Mouse (Mus musculus) stomach, embryonic 15.5 days (tissue): ENCODE results near the gene Krt32. TPM values are rescaled to one million over a fixed set of nuclear protein-coding genes. Genes with fewer than 3 reads are reported as not detected.

Experiments used
- ATAC-seq: fragments of 200-750 bp; cut with Nextera tagmentation; 2 replicates; pipeline ENCODE4 v1.8.0; 2017; ENCODE audit warnings: low read depth, moderate number of reproducible peaks, moderate TSS enrichment; ENCODE audit not compliant: insufficient read depth, low FRiP score
- H3K27ac ChIP-seq: fragments of 300-500 bp; sonication (generic); 2 replicates; pipeline ENCODE4 v1.5.1; 2015; ENCODE audit warnings: mild to moderate bottlenecking, inconsistent platforms
- H3K27me3 ChIP-seq: fragments of 300-500 bp; sonication (generic); replicated peaks from 2 replicates; pipeline ENCODE4 v1.6.1; 2015; ENCODE audit warnings: inconsistent platforms
- H3K36me3 ChIP-seq: fragments of 300-500 bp; sonication (generic); 2 replicates; pipeline ENCODE4 v1.6.1; 2015; ENCODE audit warnings: inconsistent platforms
- H3K4me1 ChIP-seq: fragments of 300-500 bp; sonication (generic); 2 replicates; pipeline ENCODE4 v1.6.1; 2015; ENCODE audit warnings: inconsistent platforms
- H3K4me2 ChIP-seq: fragments of 300-500 bp; sonication (generic); 2 replicates; pipeline ENCODE4 v1.6.1; 2015; ENCODE audit warnings: mild to moderate bottlenecking, inconsistent platforms
- H3K4me3 ChIP-seq: fragments of 300-500 bp; sonication (generic); replicated peaks from 2 replicates; pipeline ENCODE4 v1.5.1; 2015; ENCODE audit warnings: inconsistent platforms
- H3K9ac ChIP-seq: fragments of 300-500 bp; sonication (generic); 2 replicates; pipeline ENCODE4 v1.6.1; 2015; ENCODE audit warnings: inconsistent platforms
- H3K9me3 ChIP-seq: fragments of 300-500 bp; sonication (generic); 2 replicates; pipeline ENCODE4 v1.6.1; 2016; ENCODE audit warnings: inconsistent platforms
- WGBS: fragments of 180-500 bp; shearing (Covaris S2); methylation state at CpG from one replicate; pipeline ENCODE4 v1.1.7; 2015; 5-methylcytosine and 5-hydroxymethylcytosine counted together
- polyA plus RNA-seq: library from polyadenylated mRNA; unstranded; fragments of >200 nt; fragmentation: Nextera tagmentation; extraction: Ambion mirVana; gene quantifications from 2 replicates; pipeline ENCODE4 v1.2.1, GENCODE M21; 2015

Gene Krt32
- not detected in 2 replicates for polyA plus RNA-seq

DNA sequence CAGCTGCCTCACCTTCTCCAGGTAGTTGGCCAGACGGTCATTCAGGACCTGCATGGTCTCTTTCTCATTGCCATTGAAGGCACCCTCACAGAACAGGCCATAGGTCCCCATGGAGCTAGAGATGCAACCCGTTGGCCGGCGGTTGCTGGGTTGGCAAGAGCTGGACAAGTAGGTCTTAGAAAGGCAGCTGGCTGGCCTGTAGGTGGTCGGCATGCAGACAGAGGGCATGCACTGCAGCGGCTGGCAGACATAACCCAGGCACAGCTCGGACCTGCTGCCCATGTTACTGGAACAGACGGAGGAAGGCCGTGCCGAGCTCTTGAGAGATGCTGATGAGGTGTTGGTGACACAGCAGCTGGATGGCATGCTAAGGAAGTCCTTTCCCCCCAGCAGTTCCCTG lies at the start of gene Krt32:
Krt32 (minus strand) TSS at position 366 of the 400 bp plus-strand sequence.
- Histone ChIP-seq H3K9ac (no peak within 1 kb of the TSS), H3K4me1 (no peaks in the 10 kb centered on the region), H3K4me3 (no peak within 1 kb of the TSS), H3K27me3 (no peaks in the 10 kb centered on the region), H3K9me3 (no peaks in the 10 kb centered on the region), H3K36me3 (no peaks in the 10 kb centered on the region), H3K4me2 (no peak within 1 kb of the TSS), H3K27ac (no peak within 1 kb of the TSS)
- ATAC-seq = no peak
- WGBS = 88% methylated on average over 10 of the region's 10 CpGs

GRCm38 (mm10) chr11:100137693-100138092 lies 49.7 kb upstream of the Krt32 start:
- WGBS = 38% methylated on average over 5 of the region's 5 CpGs
- no peak overlapping the region for H3K9ac ChIP-seq
- H3K27me3 ChIP-seq = no peaks in the 10 kb centered on the region
- H3K36me3 ChIP-seq = no peaks in the 10 kb centered on the region
- ATAC-seq = no peak
- no peak overlapping the region for H3K4me3 ChIP-seq
- H3K27ac ChIP-seq = peak overlapping the region; percentile 54
- no peak overlapping the region for H3K4me2 ChIP-seq
- H3K4me1 ChIP-seq = 0 out of 2 replicates have a peak, but pooled peaks cover 4% of the 10 kb centered on the region
- H3K9me3 ChIP-seq = no peaks in the 10 kb centered on the region

GRCm38 (mm10) chr11:100136559-100136958 lies 48.5 kb upstream of the Krt32 start:
- Histone ChIP-seq H3K4me1 (0 out of 2 replicates have a peak, but pooled peaks cover 4% of the 10 kb centered on the region), H3K36me3 (no peaks in the 10 kb centered on the region), H3K9ac (no peak overlapping the region), H3K9me3 (no peaks in the 10 kb centered on the region), H3K27ac (peak overlapping the region; percentile 64; the same call in 1 of the 2 replicates), H3K4me2 (no peak overlapping the region), H3K27me3 (no peaks in the 10 kb centered on the region), H3K4me3 (no peak overlapping the region)
- 0 out of 2 replicates have a peak, but pooled peaks have one; percentile 4 for ATAC-seq
- WGBS = 14% methylated on average over 5 of the region's 5 CpGs

- Histone ChIP-seq H3K27ac (peak within 1 kb of the TSS; percentile 64; the same call in 1 of the 2 replicates), H3K4me3 (peak within 1 kb of the TSS; percentile 20), H3K9ac (no peak within 1 kb of the TSS), H3K36me3 (no peaks in the 10 kb centered on the region), H3K4me2 (no peak within 1 kb of the TSS), H3K9me3 (no peaks in the 10 kb centered on the region), H3K4me1 (0 out of 2 replicates have a peak, but pooled peaks cover 4% of the 10 kb centered on the region), H3K27me3 (no peaks in the 10 kb centered on the region)
- no peak for ATAC-seq
- 37% methylated on average over 7 of the region's 7 CpGs for WGBS
Observed at GRCm38 (mm10) chr11:100135731-100136130, 47.7 kb upstream of the Krt32 start, which contains the start of gene Krt15. Gene Krt15 (minus strand): TSS chr11:100135928.

DNA sequence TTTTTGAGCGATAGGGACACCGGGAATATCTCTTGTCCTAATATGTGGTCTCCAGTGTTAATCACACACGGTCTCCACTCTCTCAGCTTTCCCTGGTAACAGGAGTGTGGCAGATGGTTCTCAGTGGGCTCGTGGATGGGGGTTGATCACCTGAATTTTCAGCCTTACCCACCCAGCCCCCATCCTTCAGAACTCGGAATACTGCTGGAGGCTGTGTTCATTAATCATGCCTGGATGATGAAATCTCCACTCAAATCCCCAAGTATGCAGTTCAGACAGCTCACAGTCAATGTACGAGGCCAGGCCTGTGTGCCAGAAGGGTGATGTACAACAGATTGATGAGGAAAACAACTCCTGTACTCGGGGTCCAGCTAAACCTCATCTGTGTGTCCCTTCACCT lies 36.9 kb upstream of the Krt32 start:
- 64% methylated on average over 7 of the region's 7 CpGs for WGBS
- Histone ChIP-seq H3K27ac (no peak overlapping the region), H3K4me2 (no peak overlapping the region), H3K36me3 (no peaks in the 10 kb centered on the region), H3K27me3 (no peaks in the 10 kb centered on the region), H3K9ac (no peak overlapping the region), H3K4me3 (no peak overlapping the region), H3K9me3 (no peaks in the 10 kb centered on the region), H3K4me1 (no peaks in the 10 kb centered on the region)
- ATAC-seq = no peak

- Histone ChIP-seq H3K4me3 (no peak within 1 kb of the TSS; the same call in 1 of the 2 replicates), H3K4me1 (no peaks in the 10 kb centered on the region), H3K27ac (no peak within 1 kb of the TSS), H3K9ac (no peak within 1 kb of the TSS), H3K27me3 (no peaks in the 10 kb centered on the region), H3K4me2 (no peak within 1 kb of the TSS), H3K36me3 (no peaks in the 10 kb centered on the region), H3K9me3 (no peaks in the 10 kb centered on the region)
- WGBS = 75% methylated on average over 3 of the region's 3 CpGs
- ATAC-seq = no peak
Observed at GRCm38 (mm10) chr11:100121466-100121865, 33.4 kb upstream of the Krt32 start, which contains the start of gene Krt13. Gene Krt13 (minus strand): TSS chr11:100121566.

- H3K27me3 ChIP-seq = no peaks in the 10 kb centered on the region
- no peak overlapping the region for H3K27ac ChIP-seq
- ATAC-seq = no peak
- H3K9me3 ChIP-seq = no peaks in the 10 kb centered on the region
- H3K4me1 ChIP-seq = no peaks in the 10 kb centered on the region
- WGBS = 76% methylated on average over 5 of the region's 5 CpGs
- peak overlapping the region; percentile 9; the same call in 1 of the 2 replicates for H3K4me3 ChIP-seq
- H3K9ac ChIP-seq = no peak overlapping the region
- H3K4me2 ChIP-seq = no peak overlapping the region
- H3K36me3 ChIP-seq = no peaks in the 10 kb centered on the region
Observed at GRCm38 (mm10) chr11:100120331-100120730, 32.3 kb upstream of the Krt32 start.

DNA sequence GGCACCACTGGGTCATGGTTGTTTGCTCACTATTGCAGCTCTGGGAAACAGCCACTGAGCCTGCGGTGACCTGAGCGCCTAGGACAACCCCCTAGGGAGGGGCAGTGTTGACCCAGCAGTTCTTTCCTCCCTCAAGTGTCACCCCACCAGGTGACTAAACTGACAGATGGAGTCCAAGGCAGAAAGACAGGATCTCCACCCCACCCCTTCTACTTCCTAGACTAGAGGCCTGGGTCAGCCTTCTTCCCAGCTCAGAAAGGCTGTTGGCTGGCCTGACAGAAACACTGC lies 25.7 kb upstream of the Krt32 start:
- WGBS = 58% methylated on average over 2 of the region's 2 CpGs
- no peaks in the 10 kb centered on the region for H3K36me3 ChIP-seq
- no peak overlapping the region for H3K4me3 ChIP-seq
- no peak overlapping the region for H3K4me2 ChIP-seq
- H3K27ac ChIP-seq = peak overlapping the region; percentile 64
- H3K4me1 ChIP-seq = no peaks in the 10 kb centered on the region
- no peak; the same call in 1 of the 2 replicates for ATAC-seq
- H3K27me3 ChIP-seq = no peaks in the 10 kb centered on the region
- no peak overlapping the region for H3K9ac ChIP-seq
- no peaks in the 10 kb centered on the region for H3K9me3 ChIP-seq

- no peak overlapping the region for H3K9ac ChIP-seq
- peak overlapping the region; percentile 57 for H3K27ac ChIP-seq
- ATAC-seq = peak; percentile 76; the same call in 1 of the 2 replicates
- no peaks in the 10 kb centered on the region for H3K27me3 ChIP-seq
- no peak overlapping the region for H3K4me2 ChIP-seq
- no peak overlapping the region for H3K4me3 ChIP-seq
- WGBS = 68% methylated on average over 11 of the region's 11 CpGs
- H3K9me3 ChIP-seq = no peaks in the 10 kb centered on the region
- no peaks in the 10 kb centered on the region for H3K4me1 ChIP-seq
- H3K36me3 ChIP-seq = no peaks in the 10 kb centered on the region
Observed at GRCm38 (mm10) chr11:100112935-100113741, 25.1 kb upstream of the Krt32 start.

DNA sequence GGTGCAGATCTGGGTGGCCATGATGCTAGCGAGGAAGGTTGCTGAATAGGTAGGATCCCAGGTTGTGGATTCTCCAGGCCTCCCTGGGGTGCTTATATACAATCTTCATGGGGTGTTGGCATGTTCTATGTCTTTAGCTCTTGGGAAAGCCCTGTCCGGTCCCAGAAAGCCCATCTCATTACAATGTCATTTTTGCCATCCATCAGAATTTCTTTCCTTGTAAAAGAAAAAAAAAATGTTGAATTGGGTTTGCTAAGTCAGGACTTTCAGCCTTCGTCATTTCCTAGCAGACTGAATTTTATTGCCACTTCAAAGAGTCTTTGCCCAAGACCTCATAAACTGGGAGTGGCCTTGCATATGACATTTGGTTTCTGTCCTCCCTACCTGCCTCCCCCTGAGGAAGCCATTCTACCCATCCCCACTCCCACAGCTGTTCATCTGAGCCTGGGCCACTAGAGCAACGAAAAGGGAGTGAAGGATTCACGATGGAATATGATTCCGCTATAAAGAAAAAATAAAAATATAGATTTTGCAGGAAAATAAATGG lies 17.6 kb upstream of the Krt32 start, which contains the start of gene Krt36:
Krt36 (minus strand) TSS at position 51 of the 547 bp plus-strand sequence.
- Histone ChIP-seq H3K4me2 (no peak within 1 kb of the TSS), H3K27me3 (no peaks in the 10 kb centered on the region), H3K27ac (no peak within 1 kb of the TSS), H3K4me3 (no peak within 1 kb of the TSS), H3K36me3 (no peaks in the 10 kb centered on the region), H3K9me3 (no peaks in the 10 kb centered on the region), H3K4me1 (no peaks in the 10 kb centered on the region), H3K9ac (no peak within 1 kb of the TSS)
- 81% methylated on average over 6 of the region's 6 CpGs for WGBS
- no peak for ATAC-seq

DNA sequence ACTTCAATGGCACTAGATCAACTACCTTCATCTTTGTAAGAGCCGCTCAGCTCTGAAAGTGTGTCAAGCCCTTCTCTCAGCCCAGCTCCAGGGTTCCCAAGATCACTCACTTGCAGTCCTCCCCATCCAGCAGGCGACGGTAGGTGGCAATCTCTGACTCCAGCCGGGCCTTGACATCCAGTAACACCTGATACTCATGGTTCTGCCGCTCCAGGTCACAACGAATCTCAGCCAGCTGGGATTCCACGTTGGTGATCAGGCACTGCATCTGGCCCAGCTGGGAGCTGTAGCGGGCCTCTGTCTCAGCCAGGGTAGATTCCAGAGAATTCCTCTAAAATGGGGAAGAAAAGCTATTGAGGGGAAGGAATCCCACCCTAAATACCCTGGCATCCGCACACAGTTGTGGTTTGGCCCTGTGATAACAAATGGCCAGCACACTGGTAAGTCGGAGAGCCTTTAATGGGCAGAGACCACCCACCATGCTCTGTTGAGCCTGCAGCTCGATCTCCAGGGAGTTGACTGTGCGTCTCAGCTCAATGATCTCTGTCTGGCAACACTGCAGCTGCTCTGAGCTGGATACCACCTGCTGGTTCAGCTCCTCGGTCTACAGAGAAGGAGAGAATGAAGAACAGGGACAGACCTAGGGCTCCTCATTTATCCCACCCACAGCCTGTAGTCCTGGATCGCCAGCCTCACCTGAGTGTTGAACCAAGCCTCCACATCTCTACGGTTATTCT lies 14.8 kb upstream of the Krt32 start:
- 57% methylated on average over 15 of the region's 15 CpGs for whole genome bisulfite sequencing
- H3K36me3 ChIP-seq = no peaks in the 10 kb centered on the region
- H3K27ac ChIP-seq = no peak overlapping the region
- ATAC-seq = no peak
- H3K9ac ChIP-seq = no peak overlapping the region
- H3K27me3 ChIP-seq = no peaks in the 10 kb centered on the region
- no peaks in the 10 kb centered on the region for H3K4me1 ChIP-seq
- no peak overlapping the region for H3K4me2 ChIP-seq
- no peaks in the 10 kb centered on the region for H3K9me3 ChIP-seq
- no peak overlapping the region for H3K4me3 ChIP-seq

DNA sequence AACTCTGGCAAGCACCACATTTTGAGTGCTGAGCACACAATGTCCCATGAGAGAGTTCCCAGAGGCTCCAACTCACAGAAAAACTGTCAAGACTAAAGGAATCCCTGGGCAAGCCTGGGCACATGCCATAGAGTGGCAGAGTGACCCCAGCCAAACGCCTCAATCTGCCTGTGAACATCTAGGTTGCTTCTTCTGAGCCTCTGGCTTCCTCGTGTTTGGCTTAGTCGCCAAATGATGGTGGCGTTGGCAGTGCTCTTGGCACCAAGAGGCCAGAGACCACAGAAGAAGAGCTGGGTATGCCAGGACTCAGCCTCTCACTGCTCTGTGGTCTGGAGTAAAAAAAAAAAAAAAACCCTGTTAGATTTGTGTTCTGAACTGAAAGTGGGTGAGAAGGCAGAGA lies 12.4 kb upstream of the Krt32 start:
- no peaks in the 10 kb centered on the region for H3K27me3 ChIP-seq

More for the DNA sequence above, 12.4 kb upstream of the Krt32 start:
- Histone ChIP-seq H3K9ac (no peak overlapping the region), H3K4me3 (no peak overlapping the region), H3K9me3 (no peaks in the 10 kb centered on the region), H3K4me2 (no peak overlapping the region), H3K27ac (no peak overlapping the region; the same call in 1 of the 2 replicates), H3K36me3 (no peaks in the 10 kb centered on the region), H3K4me1 (no peaks in the 10 kb centered on the region)
- 76% methylated on average over 4 of the region's 4 CpGs for WGBS
- no peak for ATAC-seq
